Mouse (Mus musculus) heart, postnatal 0 days (tissue): ENCODE measurements around the gene Ebpl. TPM values are rescaled to one million over a fixed set of nuclear protein-coding genes. Genes with fewer than 3 reads are reported as not detected.
A peak's percentile ranks its signal among the peaks of the same experiment; 100 is the strongest.

Experiments
- ATAC-seq: fragments of 200-750 bp; cut with Nextera tagmentation; 2 replicates; pipeline ENCODE4 v1.8.0; 2017; ENCODE audit warnings: low read depth, moderate number of reproducible peaks, moderate library complexity; ENCODE audit not compliant: insufficient read depth
- DNase-seq: peaks from one replicate; pipeline ENCODE4 v3.0.0-alpha.2; 2016; ENCODE audit warnings: low spot score
- H3K27ac ChIP-seq: fragments of 300-500 bp; sonication (generic); 2 replicates; pipeline ENCODE4 v1.5.1; 2014; ENCODE audit warnings: low read depth, mild to moderate bottlenecking
- H3K27me3 ChIP-seq: fragments of 300-500 bp; sonication (generic); 2 replicates; pipeline ENCODE4 v1.6.1; 2014; ENCODE audit warnings: low read length, mixed read lengths; ENCODE audit not compliant: control insufficient read depth, insufficient read depth
- H3K36me3 ChIP-seq: fragments of 300-500 bp; sonication (generic); replicated peaks from 2 replicates; pipeline ENCODE4 v1.6.1; 2014; ENCODE audit warnings: low read length, mixed read lengths; ENCODE audit not compliant: control insufficient read depth, insufficient read depth
- H3K4me1 ChIP-seq: fragments of 300-500 bp; sonication (generic); 2 replicates; pipeline ENCODE4 v1.6.1; 2014; ENCODE audit warnings: antibody characterized with exemption; ENCODE audit not compliant: control insufficient read depth, insufficient read depth
- H3K4me2 ChIP-seq: fragments of 300-500 bp; sonication (generic); 2 replicates; pipeline ENCODE4 v1.6.1; 2014; ENCODE audit warnings: low read depth, mild to moderate bottlenecking, low read length, moderate library complexity
- H3K4me3 ChIP-seq: fragments of 300-500 bp; sonication (generic); 2 replicates; pipeline ENCODE4 v1.5.1; 2014; ENCODE audit warnings: low read depth, low read length
- H3K9ac ChIP-seq: fragments of 300-500 bp; sonication (generic); replicated peaks from 2 replicates; pipeline ENCODE4 v1.6.1; 2014; ENCODE audit warnings: low read depth, low read length, mixed read lengths
- H3K9me3 ChIP-seq: fragments of 300-500 bp; sonication (generic); replicated peaks from 2 replicates; pipeline ENCODE4 v1.6.1; 2016; ENCODE audit warnings: low read length; ENCODE audit not compliant: control insufficient read depth
- CTCF ChIP-seq: IDR thresholded peaks from 2 replicates; pipeline ENCODE4 v1.5.1; 2016; ENCODE audit warnings: antibody characterized with exemption, control low read depth, low read depth
- EP300 ChIP-seq: IDR thresholded peaks from 2 replicates; pipeline ENCODE4 v1.6.1; 2016; ENCODE audit warnings: antibody characterized with exemption, low read depth
- WGBS: fragments of 180-500 bp; shearing (Covaris S2); extraction: QIAGEN DNeasy Blood & Tissue Kit; methylation state at CpG from one replicate; pipeline ENCODE4 v1.1.7; 2014; 5-methylcytosine and 5-hydroxymethylcytosine counted together
- polyA plus RNA-seq: library from polyadenylated mRNA; unstranded; fragments of >200 nt; fragmentation: Nextera tagmentation; extraction: Ambion mirVana; gene quantifications from 2 replicates; pipeline ENCODE4 v1.2.1, GENCODE M21; 2015
- total RNA-seq: library from RNA; depleted of rRNA; stranded (reverse); fragments of >200 nt; gene quantifications from 2 replicates; pipeline ENCODE4 v1.2.3, GENCODE M21; 2014; ENCODE audit warnings: low replicate concordance

Gene Ebpl
- total and polyA plus RNA-seq, 2 experiments from 2014 or later: 0.38 to 2.9 TPM

DNA sequence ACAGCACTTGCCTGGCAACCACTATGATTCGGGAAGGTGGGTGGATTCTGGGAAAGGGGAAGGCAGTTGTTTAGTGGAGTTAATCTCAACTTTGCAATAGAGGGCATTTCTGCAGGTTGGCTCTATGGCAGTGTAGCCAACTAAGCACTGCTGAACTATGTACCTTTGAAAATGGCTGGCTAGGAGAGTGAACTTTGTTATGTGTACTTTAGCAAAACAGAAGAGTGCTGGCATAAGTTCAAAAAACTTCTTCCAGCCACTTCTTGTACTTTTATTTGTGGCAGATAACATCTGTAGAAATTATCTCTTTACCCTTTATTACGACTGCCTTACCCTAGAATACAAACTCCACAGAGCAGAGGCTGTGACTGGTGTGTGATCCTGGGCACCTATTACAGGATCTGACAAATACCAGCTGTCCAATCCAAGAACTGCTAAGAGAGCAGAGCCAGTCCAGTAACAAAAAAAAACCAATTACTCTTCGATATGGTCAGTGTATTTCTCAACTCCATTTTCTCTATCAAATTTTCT is 807 bp upstream of the Ebpl start:
- no peaks in the 10 kb centered on the region for H3K27me3 ChIP-seq
- peaks cover 2% of the 10 kb centered on the region; the same call in 1 of the 2 replicates for H3K36me3 ChIP-seq
- no peak overlapping the region for H3K9ac ChIP-seq
- TF ChIP-seq EP300 (no peak), CTCF (no peak)
- no peaks in the 10 kb centered on the region for H3K4me1 ChIP-seq
- H3K9me3 ChIP-seq: no peaks in the 10 kb centered on the region
- ATAC-seq: no peak
- H3K4me2 ChIP-seq: 0 out of 2 replicates have a peak overlapping the region, but pooled peaks have one; percentile 84
- 53% methylated on average over 3 of the region's 3 CpGs for WGBS
- H3K4me3 ChIP-seq: no peak overlapping the region
- H3K27ac ChIP-seq: no peak overlapping the region
- DNase-seq: no peak

DNA sequence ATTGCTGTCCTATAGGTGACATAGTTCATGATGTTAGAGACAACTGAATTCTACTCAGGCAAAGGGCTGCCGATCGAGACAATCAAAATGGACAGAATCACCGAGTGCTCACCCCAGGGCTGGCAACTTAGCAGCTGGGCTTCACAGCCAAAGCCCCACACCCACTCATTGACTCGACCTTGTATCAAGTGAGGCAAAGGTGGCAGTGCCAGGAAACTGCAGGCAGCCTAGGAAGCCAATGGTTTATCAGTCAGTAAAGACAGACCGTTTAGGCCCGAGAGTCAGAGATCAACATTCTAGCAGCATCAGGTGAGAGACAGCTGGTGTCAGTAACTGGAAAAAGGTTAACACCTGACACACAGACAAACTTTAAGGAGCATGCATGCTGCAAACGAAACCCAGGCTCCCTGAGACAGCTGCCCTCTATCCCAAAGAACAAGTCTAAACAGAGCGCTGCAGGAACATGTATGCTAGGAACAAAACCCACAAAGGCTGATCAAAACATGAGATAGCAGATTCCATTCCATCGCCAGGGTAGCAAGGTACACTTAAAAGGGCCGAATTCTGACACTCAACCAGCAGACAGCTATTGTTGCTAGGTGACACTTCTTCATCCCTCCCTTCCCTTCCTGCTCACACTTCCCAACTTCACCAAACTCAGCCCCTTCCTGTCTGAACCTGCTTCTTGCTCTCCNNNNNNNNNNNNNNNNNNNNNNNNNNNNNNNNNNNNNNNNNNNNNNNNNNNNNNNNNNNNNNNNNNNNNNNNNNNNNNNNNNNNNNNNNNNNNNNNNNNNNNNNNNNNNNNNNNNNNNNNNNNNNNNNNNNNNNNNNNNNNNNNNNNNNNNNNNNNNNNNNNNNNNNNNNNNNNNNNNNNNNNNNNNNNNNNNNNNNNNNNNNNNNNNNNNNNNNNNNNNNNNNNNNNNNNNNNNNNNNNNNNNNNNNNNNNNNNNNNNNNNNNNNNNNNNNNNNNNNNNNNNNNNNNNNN is 5.7 kb downstream of the Ebpl start:
- 59% methylated on average over 10 of the region's 10 CpGs for whole genome bisulfite sequencing
- Histone ChIP-seq H3K36me3 (no peaks in the 10 kb centered on the region), H3K4me2 (no peak overlapping the region), H3K9me3 (no peaks in the 10 kb centered on the region), H3K4me3 (no peak overlapping the region), H3K9ac (no peak overlapping the region), H3K27ac (no peak overlapping the region), H3K27me3 (no peaks in the 10 kb centered on the region), H3K4me1 (no peaks in the 10 kb centered on the region)
- DNase-seq (no peak), ATAC-seq (no peak)
- no peak for TF ChIP-seq CTCF
- TF ChIP-seq EP300: no peak

DNA sequence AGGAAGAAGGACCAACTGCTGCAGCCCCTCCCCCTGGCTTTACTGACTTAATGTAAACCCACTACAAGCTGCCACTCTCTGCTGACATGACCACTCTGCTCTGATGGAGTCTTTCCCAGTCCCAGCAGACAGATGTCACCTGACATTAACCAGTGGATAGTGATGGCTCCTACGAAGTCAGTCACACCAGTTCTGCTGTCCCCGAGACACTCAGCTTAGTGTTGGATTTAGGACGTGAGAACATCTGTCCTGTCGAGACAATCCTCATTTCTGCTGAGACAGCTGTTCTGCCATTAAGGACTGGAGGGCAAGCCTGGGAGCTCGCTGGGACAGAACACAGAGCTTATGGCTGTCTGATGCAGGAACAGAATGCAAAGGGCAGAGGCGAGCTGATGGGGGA is 9.4 kb downstream of the Ebpl start:
- ATAC-seq: no peak

DNA sequence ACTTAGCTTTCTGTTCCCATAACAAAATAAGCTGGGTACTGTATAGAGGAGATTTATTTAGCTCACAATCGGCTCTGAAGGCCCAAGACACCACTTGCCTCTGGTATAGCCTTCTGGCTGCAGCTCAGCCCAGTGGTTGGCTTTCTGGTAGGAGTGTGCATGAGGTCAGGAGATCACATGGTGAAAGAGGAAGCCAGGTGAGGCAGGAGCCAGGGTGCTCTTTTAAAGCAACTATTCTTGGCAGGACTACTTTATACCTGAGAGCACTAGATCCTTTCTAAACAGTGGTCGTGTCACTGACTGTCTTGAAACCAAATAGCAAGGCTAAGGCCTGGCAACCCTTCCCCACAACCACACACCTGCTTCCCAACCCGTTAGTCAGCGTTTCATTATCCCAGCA is 10.4 kb downstream of the Ebpl start:
- Histone ChIP-seq H3K27ac (no peak overlapping the region), H3K9ac (no peak overlapping the region), H3K36me3 (no peaks in the 10 kb centered on the region), H3K4me2 (no peak overlapping the region), H3K4me1 (no peaks in the 10 kb centered on the region), H3K4me3 (no peak overlapping the region), H3K9me3 (no peaks in the 10 kb centered on the region), H3K27me3 (no peaks in the 10 kb centered on the region)
- ATAC-seq (no peak), DNase-seq (no peak)
- 90% methylated on average over 4 of the region's 4 CpGs for WGBS
- no peak for TF ChIP-seq CTCF
- no peak for TF ChIP-seq EP300

More for the DNA sequence above, 9.4 kb downstream of the Ebpl start:
- Histone ChIP-seq H3K36me3 (no peaks in the 10 kb centered on the region), H3K4me1 (no peaks in the 10 kb centered on the region), H3K9ac (no peak overlapping the region), H3K27ac (no peak overlapping the region), H3K27me3 (no peaks in the 10 kb centered on the region), H3K9me3 (no peaks in the 10 kb centered on the region), H3K4me3 (no peak overlapping the region), H3K4me2 (no peak overlapping the region)
- TF ChIP-seq CTCF: no peak
- no peak for TF ChIP-seq EP300
- no peak for DNase-seq
- WGBS: 51% methylated on average over 6 of the region's 6 CpGs

DNA sequence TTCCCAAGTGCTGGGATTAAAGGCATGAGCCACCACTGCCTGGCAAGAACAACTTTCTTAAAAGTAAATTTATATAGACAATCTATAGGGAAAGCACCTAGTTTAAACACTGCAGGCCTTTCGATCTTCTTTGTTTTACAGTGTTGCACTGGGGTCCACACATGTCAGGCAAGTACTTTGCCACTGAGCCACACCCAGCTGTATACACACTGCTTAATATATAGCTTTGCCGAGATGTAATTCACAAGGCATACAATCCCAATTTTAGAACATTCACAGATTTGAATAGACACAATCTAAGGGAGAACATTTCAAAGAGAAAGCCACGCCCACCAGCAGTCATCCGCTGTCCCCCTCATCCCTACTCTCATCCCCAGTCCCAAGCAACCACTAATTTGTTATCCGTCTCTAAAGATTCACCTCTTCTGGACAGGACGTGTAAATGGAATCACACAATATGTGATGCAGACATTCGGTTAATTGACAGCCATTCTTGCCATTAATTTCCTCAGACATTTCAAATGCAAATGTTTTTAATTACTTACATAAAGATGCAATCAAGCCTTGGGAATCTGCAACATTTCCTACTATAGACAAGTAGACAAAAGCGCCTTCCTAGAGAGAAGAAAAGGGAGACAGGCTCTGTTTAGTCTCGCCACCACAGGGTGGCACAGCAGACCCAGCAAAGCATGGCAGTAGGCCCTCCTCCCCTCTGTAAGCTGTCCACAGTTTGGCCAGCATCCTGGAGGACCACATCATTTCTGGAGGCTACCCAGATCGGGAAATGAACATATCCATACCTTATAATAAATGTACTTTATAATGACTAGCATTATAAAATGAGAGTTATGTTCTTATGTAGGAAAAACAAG is 13.2 kb downstream of the Ebpl start:
- H3K4me1 ChIP-seq: no peaks in the 10 kb centered on the region
- no peak overlapping the region for H3K27ac ChIP-seq
- no peak overlapping the region for H3K4me2 ChIP-seq
- H3K36me3 ChIP-seq: no peaks in the 10 kb centered on the region
- H3K27me3 ChIP-seq: no peaks in the 10 kb centered on the region
- no peaks in the 10 kb centered on the region for H3K9me3 ChIP-seq
- ATAC-seq (no peak), DNase-seq (peak; percentile 17)
- no peak overlapping the region for H3K4me3 ChIP-seq
- WGBS: 81% methylated on average over 10 of the region's 10 CpGs
- no peak overlapping the region for H3K9ac ChIP-seq
- no peak for TF ChIP-seq EP300
- TF ChIP-seq CTCF: peak; percentile 52
